Mouse (Mus musculus) layer of hippocampus, adult 9-10 months (tissue): ENCODE measurements at regions not wholly inside any gene's neighbourhood (a gene's known extent, or its start where the extent isn't known, plus 50 kb on each side); places are given as distances from the start of the nearest gene placed in this dataset.
A peak's percentile ranks its signal among the peaks of the same experiment; 100 is the strongest.

ENCODE experiments used
- DNase-seq: peaks from one replicate; pipeline ENCODE4 v3.0.0; 2022; ENCODE audit warnings: low spot score

- no peak for DNase-seq
Observed at GRCm38 (mm10) chr17:88174242-88174679, 109.2 kb upstream of the Fbxo11 start.

DNA sequence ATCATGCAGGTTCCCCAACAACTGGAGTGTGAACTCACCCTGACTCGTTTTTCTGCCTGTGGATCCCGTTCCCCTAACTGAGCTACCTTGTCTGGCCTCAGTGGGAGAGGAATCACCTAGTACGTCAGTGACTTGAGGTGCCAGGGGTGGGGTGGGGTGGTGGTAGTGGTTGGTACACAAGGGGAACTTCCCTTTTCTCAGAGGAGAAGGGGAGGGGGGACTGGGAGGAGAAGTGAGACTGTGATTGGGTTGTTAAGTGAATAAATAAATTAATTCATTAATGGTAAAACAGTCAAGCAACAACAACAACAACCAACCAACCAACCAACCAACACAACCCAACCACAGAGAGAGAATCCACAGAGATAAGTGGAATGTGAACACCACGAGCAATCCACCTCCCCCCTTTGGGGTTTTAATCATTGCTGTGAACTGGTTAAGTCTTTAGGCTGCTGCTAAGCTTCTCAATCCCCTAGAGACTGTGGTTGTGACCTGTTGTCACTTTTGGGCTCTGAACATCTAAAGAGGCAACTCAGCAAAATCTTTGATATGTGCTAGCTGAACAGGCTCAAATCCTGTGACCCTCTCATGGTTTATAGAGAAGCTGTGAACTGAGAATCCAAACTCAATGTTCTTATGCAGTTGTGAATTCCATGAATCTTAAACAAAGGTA lies 111.0 kb upstream of the Fbxo11 start:
- DNase-seq, result no peak

DNA sequence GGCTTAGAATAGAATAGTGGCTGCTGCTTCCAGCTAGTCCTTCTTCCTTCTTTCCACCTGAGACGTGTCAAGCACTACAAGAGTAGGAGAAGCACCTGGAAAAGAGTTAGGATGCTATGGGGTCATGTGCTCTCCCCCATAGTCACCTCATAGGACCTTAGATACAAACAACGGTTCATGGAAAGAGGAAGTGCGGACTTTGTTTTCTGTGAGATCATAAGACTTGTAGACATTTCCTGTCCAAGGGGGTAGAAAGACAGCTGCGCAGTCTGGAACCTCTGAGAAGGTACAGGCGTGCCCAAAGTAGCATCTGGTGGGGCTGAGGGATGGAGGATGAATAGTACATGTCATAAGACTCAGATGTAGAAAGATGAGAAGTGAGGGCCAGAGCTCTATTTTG lies 125.6 kb upstream of the Fbxo11 start:
- no peak for DNase-seq

GRCm38 (mm10) chr17:88191444-88191843 lies 126.4 kb upstream of the Fbxo11 start:
- no peak for DNase-seq

DNA sequence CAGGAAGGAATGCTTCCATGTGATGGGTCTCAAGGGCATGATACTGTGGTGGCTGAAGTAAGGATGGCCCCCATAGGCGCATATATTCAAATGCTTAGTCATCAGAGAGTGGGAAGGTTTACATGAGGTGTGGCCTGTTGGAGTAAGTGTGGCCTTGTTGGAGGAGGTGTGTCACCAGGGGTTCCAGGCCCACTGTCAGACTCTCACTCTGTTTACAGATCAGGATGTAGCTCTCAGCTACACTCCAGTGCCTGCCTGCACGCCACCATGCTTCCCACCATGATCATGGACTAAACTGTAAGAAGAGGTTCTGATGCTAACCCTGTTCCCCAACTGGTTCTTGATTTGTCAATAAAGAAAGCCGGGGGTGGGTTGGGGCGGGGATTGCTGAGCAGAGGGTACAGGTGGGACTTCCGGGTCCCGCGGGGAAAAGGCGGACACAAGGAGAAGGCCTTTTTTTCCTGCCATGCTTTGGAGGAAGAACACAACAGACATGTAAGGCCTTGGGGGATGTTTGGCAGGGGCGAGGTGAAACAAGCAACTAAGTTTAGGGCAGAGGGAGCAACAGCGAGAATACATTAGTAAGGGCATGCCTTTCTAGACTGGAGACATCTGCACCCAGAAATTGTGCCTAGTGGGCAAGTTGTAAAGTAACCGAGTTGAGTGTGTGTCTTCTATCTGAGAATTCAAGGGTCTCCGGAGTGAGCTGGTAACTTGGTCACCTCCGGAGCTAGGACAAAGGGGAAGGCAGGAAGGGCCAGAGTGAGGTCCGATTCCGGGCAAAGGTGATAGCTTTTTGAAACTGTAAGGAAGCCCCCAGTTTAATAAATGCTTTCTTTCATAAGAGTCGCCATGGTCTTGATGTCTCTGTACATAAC lies 127.1 kb upstream of the Fbxo11 start:
- no peak for DNase-seq

DNA sequence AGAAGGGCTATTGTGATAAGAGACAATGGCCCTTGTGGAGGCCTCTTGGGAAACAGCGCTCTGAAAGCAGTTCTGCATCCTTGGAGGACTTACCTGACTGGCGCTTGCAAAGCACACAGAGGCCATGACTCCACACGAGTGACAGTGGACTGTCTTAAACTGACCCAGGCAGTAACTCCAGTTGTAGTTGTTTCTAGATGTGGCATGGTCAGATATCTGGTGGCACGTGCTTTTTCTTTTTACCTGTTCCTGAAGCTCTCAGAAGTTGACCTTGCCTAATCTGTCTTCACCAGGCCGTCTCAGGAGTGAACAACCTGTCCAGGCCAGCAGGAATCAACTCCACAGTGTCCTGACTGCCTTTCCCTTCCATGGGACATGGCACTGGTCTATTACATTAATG lies 129.6 kb upstream of the Fbxo11 start:
- DNase-seq, result no peak

DNA sequence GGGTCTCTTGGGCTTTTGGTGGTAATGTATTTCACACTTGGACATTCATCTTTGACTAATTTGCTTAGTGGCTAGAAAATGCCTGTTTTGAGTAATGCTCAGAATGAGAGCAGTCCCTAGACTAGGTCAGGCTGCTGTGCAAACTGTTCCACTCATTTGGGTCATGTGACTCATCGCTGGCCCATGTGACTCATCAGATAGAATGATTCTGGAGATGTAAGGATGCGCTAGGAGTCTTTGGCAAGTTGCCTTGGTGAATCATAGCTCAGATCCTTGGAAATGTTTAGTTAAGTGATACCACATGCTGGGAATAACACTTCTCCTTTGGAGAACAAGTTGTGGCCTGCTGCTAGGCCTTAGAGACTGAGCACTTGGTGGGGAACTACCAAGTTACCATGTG lies 130.2 kb upstream of the Fbxo11 start:
- DNase-seq, result peak; percentile 6

GRCm38 (mm10) chr17:88195893-88196292 lies 130.8 kb upstream of the Fbxo11 start:
- no peak for DNase-seq

GRCm38 (mm10) chr17:88196322-88196721 lies 131.2 kb upstream of the Fbxo11 start:
- DNase-seq, result no peak

- DNase-seq, result no peak
Observed at GRCm38 (mm10) chr17:88197381-88197780, 132.3 kb upstream of the Fbxo11 start.

GRCm38 (mm10) chr17:88201249-88201970 lies 136.3 kb upstream of the Fbxo11 start:
- no peak for DNase-seq

DNA sequence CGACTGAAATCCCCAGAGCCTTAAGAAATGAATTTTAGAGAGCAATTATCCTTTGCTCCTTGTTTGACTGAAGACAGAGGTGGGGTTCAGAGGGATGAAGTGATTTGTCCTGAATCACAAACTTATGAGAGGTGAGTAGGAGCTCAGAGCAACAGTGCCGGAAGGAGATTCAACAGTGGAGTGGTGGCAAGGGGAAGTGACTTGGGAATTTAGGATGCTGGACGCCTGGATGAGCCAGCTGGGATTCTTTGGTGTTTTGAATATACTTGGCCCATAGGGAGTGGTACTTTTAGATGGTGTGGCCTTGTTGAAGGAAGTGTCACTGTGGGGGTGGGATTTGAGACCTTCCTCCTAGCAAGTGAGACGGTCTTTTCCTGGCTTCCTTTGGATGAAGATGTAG lies 137.1 kb upstream of the Fbxo11 start:
- no peak for DNase-seq

DNA sequence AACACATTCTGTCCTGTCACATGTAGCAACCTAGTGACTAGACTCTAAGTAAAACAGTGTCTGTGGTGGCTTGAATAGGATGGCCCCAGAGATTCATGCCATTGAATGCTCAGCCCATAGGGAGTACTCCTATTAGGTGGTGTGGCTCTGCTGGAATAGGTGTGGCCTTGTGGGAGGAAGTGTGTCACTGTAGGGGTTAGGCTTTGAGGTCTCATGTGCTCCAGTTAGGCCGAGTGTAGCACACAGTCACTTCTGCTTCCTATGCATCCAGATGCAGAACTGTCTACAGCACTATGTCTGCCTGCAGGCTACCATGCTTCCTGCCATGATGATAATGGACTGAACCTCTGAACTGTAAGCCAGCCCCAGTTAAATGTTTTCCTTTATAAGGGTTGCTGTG lies 144.5 kb upstream of the Fbxo11 start:
- DNase-seq, result no peak

DNA sequence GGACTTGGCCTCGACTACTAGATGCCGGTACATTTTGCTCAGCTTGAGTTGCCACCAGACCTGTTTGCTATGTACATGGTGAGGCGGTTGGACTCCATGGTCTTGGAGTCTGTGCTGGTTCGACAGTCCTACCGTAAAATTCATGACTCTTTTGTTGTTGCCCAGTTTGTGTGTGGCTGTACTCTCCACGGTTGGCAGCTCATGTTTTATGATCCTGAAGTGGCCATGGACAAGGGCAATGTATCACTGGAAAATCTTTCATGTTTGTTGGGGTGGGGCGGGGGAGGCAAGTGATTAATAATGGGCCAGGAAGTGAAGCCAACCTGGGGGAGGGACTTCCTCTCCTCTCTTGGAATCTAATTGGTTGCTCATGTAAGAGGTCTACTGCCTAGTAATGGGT lies 147.0 kb upstream of the Fbxo11 start:
- no peak for DNase-seq

GRCm38 (mm10) chr17:88214746-88215145 lies 149.7 kb upstream of the Fbxo11 start:
- no peak for DNase-seq

DNA sequence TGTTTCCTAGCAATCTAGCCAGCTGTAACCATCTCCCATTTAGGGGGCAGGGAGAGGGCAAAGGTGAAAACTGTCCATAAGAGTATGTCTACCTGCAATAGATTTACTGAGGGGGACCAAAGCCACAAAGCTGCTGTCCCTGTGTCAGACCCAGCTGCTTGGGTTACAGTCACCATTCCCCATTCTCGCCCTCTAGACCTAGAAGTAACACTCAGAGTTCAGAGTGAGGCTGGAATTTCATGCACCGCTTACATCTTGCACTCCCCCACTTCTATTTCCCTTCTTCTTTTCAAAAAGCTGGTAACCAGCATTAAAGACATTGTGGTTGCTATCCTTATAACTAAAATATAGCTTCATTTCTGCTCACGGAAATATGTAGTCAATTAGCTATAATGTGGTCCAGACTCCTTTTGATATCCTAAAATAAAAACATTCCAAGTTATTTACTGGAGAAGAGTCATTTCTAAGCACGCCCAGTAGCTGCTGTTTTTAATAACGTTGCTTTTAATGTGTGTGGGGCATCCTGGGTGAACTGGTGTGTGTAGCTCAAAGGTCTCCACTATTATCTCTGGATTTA lies 157.4 kb upstream of the Fbxo11 start:
- DNase-seq, result no peak

- no peak for DNase-seq
Observed at GRCm38 (mm10) chr17:88240476-88240875, 175.4 kb upstream of the Fbxo11 start.

- DNase-seq, result no peak
Observed at GRCm38 (mm10) chr17:88248625-88249024, 183.5 kb upstream of the Fbxo11 start.

DNA sequence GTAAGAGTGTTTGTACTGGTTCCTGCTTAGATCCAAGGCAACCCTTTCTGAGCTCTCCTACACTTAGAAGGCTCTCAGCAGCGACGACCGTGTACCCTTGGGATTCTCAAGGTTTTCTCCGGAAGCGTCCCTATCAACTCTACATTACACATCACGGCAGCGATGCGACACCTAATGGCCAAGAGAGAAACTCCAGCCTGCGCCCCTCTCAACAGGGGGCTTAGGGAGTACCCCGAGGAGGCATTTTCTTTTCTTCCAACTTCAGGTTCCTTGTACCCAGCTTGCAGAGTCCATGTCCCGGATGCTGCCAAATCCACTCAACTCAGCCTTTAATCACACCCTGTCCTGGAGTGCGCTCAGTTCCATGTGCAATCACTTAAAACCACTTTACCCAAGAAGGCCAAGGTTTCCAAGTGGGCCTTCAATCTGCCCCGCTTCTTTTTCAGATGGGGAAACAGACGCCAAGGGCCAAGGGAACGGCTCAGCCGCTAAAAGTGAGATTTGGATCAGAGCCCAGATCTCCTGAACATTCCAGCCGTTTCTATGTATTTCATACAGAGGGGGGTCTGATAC lies 186.9 kb upstream of the Fbxo11 start:
- DNase-seq, result no peak

- DNase-seq, result peak; percentile 59
Observed at GRCm38 (mm10) chr17:88255744-88256598, 184.5 kb upstream of the Foxn2 start.
